Mouse (Mus musculus): Measurements from ENCODE around the gene Lypd6. TPM values are rescaled to one million over a fixed set of nuclear protein-coding genes. Genes with fewer than 3 reads are reported as not detected.

The Lypd6 gene
- 2.0 and 2.5 TPM in 2 replicates for polyA plus RNA-seq (2014; fragmentation: Nextera tagmentation; extraction: Ambion mirVana)

DNA sequence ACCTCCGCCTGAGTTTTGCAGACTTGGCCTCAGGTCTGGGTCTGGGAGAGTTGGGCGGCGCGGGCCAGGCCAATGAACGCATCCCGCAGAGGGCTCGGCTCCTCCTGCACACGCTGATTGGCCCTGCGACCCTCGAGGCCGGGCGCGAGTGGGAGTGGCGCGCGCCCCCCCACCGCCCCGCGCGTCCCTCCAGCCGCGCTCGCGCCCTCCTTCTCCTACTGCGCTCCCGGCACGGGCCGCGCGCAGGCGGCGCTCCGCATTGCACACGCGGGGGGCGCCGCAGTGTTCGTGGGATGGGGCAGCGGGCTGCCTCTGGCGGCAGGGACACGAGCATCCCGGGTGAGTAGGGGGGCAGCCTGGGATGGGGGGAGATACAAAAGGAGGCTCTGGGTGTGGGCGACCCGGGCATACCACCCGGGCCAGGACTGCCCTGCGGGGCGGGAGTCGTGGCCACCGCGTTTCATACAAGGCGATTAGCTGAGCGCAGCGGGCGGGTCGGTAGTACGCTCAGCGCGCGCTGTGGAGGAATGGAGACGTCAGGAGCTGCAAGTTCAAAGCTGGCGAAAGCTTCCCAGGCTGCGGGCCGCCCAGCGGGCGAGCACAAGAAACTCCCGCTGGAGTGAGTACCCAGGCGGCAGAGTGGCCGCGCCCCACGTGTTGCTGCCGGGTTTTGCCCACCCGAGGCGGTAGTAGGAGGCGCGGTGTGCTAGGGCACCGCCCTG lies at the start of gene Lypd6:
Lypd6 (plus strand) TSS at position 184 of the 722 bp plus-strand sequence.
- peak; percentile 9; the same call in 1 of the 2 replicates for TF ChIP-seq CTCF (IDR thresholded peaks at IDR 0.05; ENCODE audit: low read depth)
- Histone ChIP-seq H3K9ac (peak within 1 kb of the TSS; percentile 58), H3K4me2 (peak within 1 kb of the TSS; percentile 96), H3K36me3 (ENCODE audit: insufficient read depth) (no peaks in the 10 kb centered on the region), H3K4me1 (ENCODE audit: insufficient read depth) (no peaks in the 10 kb centered on the region), H3K4me3 (ENCODE audit: low read depth, low read length) (peak within 1 kb of the TSS; percentile 64), H3K9me3 (ENCODE audit: low read depth, low read length) (no peaks in the 10 kb centered on the region), H3K27ac (ENCODE audit: low read depth) (no peak within 1 kb of the TSS), H3K27me3 (ENCODE audit: insufficient read depth, low read length) (0 out of 2 replicates have a peak, but pooled peaks cover 8% of the 10 kb centered on the region)
- under 1% methylated on average over 76 of the region's 76 CpGs for WGBS
- ATAC-seq (ENCODE audit: insufficient read depth): peak; percentile 98
- peak; percentile 87 for DNase-seq

DNA sequence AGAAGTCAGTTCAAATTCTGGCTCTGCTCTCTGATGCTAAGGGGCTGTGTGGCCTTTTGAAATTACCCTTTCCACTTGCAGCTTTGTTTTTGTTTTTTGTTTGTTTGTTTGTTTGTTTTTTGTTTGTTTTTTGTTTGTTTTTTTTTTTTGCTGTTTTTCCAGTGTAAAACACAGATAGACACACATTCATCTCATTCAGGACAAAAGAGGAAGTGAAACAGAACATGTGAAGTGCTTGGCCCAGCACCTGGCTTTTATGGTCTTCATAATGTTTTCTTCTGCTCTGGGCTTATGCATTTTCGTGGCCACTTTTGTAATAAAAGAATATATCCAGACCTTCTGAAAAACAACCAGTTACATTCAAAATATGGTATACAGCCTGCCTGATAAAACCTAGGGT lies 46.8 kb upstream of the Lypd6 start:
- no peak overlapping the region for H3K27ac ChIP-seq (ENCODE audit: low read depth)
- H3K4me1 ChIP-seq (ENCODE audit: insufficient read depth): no peaks in the 10 kb centered on the region
- no peak for DNase-seq
- no peaks in the 10 kb centered on the region for H3K27me3 ChIP-seq (ENCODE audit: insufficient read depth, low read length)
- H3K36me3 ChIP-seq (ENCODE audit: insufficient read depth): no peaks in the 10 kb centered on the region
- H3K9ac ChIP-seq: no peak overlapping the region
- no peak overlapping the region for H3K4me2 ChIP-seq
- no peak for ATAC-seq (ENCODE audit: insufficient read depth)
- no peaks in the 10 kb centered on the region for H3K9me3 ChIP-seq (ENCODE audit: low read depth, low read length)
- TF ChIP-seq CTCF (IDR thresholded peaks at IDR 0.05; ENCODE audit: low read depth): no peak
- 80% methylated on average over 1 of the region's 1 CpGs for WGBS
- H3K4me3 ChIP-seq (ENCODE audit: low read depth, low read length): no peak overlapping the region

DNA sequence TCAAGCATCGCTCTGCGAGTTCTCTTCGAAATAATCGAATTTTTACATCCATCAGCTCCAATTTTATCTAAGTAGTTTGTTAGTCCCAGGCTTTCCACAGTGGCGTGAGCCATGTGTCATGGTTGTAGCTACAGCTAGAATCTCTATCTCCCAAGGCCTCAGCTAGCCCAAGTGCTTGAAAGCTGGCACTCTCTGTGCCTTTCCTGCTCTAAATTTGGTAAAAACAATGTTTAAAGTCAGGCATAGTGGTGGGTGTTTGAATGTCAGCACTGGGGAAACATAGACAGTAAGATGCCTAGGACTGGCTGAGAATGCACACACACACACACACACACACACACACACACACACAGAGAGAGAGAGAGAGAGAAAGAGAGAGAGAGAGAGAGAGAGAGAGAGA lies 40.7 kb upstream of the Lypd6 start:
- TF ChIP-seq CTCF (IDR thresholded peaks at IDR 0.05; ENCODE audit: low read depth): no peak
- no peak overlapping the region for H3K4me3 ChIP-seq (ENCODE audit: low read depth, low read length)
- no peaks in the 10 kb centered on the region for H3K27me3 ChIP-seq (ENCODE audit: insufficient read depth, low read length)
- 77% methylated on average over 5 of the region's 5 CpGs for WGBS
- H3K36me3 ChIP-seq (ENCODE audit: insufficient read depth): no peaks in the 10 kb centered on the region
- H3K4me1 ChIP-seq (ENCODE audit: insufficient read depth): no peaks in the 10 kb centered on the region
- H3K9ac ChIP-seq: no peak overlapping the region
- ATAC-seq (ENCODE audit: insufficient read depth) (no peak), DNase-seq (no peak)
- no peaks in the 10 kb centered on the region for H3K9me3 ChIP-seq (ENCODE audit: low read depth, low read length)
- H3K27ac ChIP-seq (ENCODE audit: low read depth): no peak overlapping the region
- no peak overlapping the region for H3K4me2 ChIP-seq

DNA sequence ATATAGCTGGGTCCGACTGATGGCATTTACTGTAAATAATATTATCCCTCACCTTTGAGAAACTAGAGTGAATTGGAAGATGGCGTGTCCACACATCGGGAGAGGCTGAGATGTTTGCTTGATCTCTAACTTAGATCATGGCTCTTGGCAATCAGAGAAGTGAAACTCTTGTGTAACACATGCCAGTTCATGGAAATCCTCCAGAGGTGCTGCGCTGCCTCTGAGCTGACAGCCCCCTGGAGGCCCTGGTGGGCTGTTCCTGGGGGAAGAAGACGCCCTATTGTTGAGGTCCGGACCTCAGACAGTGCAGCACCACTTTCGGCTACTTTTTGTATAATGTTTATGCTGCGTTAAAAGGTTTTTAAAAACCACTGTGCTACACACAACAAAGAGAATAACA lies 37.3 kb upstream of the Lypd6 start:
- TF ChIP-seq CTCF (IDR thresholded peaks at IDR 0.05; ENCODE audit: low read depth): no peak
- Histone ChIP-seq H3K9ac (no peak overlapping the region), H3K9me3 (ENCODE audit: low read depth, low read length) (no peaks in the 10 kb centered on the region), H3K27ac (ENCODE audit: low read depth) (no peak overlapping the region), H3K36me3 (ENCODE audit: insufficient read depth) (no peaks in the 10 kb centered on the region), H3K27me3 (ENCODE audit: insufficient read depth, low read length) (no peaks in the 10 kb centered on the region), H3K4me2 (no peak overlapping the region), H3K4me1 (ENCODE audit: insufficient read depth) (no peaks in the 10 kb centered on the region), H3K4me3 (ENCODE audit: low read depth, low read length) (no peak overlapping the region)
- ATAC-seq (ENCODE audit: insufficient read depth): no peak
- WGBS: 67% methylated on average over 8 of the region's 8 CpGs
- peak; percentile 8 for DNase-seq

GRCm38 (mm10) chr2:50044170-50044870 lies 21.9 kb upstream of the Lypd6 start:
- no peaks in the 10 kb centered on the region for H3K36me3 ChIP-seq (ENCODE audit: insufficient read depth)
- H3K9me3 ChIP-seq (ENCODE audit: low read depth, low read length): no peaks in the 10 kb centered on the region
- DNase-seq (peak; percentile 7), ATAC-seq (ENCODE audit: insufficient read depth) (no peak)
- H3K4me3 ChIP-seq (ENCODE audit: low read depth, low read length): no peak overlapping the region
- no peak overlapping the region for H3K27ac ChIP-seq (ENCODE audit: low read depth)
- H3K4me1 ChIP-seq (ENCODE audit: insufficient read depth): no peaks in the 10 kb centered on the region
- no peak overlapping the region for H3K4me2 ChIP-seq
- no peak overlapping the region for H3K9ac ChIP-seq
- 46% methylated on average over 7 of the region's 7 CpGs for WGBS
- TF ChIP-seq CTCF (IDR thresholded peaks at IDR 0.05; ENCODE audit: low read depth): no peak
- H3K27me3 ChIP-seq (ENCODE audit: insufficient read depth, low read length): no peaks in the 10 kb centered on the region

DNA sequence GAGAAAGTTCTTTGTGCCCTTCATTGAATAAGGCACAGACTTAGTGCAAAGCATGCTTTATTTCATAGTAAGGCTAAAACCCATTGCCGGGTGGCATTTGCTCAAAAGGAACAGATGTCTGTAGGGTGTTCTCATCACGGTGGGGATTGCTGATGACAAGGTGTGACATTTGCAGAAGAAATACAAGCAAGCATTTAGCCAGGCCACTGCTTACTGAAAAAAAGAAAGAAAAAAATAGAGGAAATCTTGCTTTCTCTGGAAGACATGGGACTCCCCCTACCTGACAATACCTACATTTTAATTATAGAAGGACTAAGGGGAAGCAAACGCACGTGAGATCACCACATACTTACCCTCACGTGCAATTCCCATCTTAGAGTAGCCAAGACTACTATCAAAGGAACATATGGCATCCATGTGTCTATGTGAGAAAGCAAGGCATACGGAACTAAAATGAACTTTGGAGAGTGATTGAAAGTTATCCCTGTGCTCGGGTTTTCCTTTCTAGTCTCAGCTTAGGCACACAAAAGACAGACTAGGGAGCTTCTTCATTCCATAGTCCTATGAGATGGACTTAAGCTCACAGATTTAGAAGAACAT lies 21.3 kb upstream of the Lypd6 start:
- H3K4me1 ChIP-seq (ENCODE audit: insufficient read depth): no peaks in the 10 kb centered on the region
- ATAC-seq (ENCODE audit: insufficient read depth): no peak
- H3K27ac ChIP-seq (ENCODE audit: low read depth): no peak overlapping the region
- no peaks in the 10 kb centered on the region for H3K9me3 ChIP-seq (ENCODE audit: low read depth, low read length)
- WGBS: 66% methylated on average over 7 of the region's 7 CpGs
- no peak for DNase-seq
- TF ChIP-seq CTCF (IDR thresholded peaks at IDR 0.05; ENCODE audit: low read depth): no peak
- no peak overlapping the region for H3K4me2 ChIP-seq
- no peak overlapping the region for H3K4me3 ChIP-seq (ENCODE audit: low read depth, low read length)
- H3K9ac ChIP-seq: no peak overlapping the region
- H3K27me3 ChIP-seq (ENCODE audit: insufficient read depth, low read length): no peaks in the 10 kb centered on the region
- no peaks in the 10 kb centered on the region for H3K36me3 ChIP-seq (ENCODE audit: insufficient read depth)

DNA sequence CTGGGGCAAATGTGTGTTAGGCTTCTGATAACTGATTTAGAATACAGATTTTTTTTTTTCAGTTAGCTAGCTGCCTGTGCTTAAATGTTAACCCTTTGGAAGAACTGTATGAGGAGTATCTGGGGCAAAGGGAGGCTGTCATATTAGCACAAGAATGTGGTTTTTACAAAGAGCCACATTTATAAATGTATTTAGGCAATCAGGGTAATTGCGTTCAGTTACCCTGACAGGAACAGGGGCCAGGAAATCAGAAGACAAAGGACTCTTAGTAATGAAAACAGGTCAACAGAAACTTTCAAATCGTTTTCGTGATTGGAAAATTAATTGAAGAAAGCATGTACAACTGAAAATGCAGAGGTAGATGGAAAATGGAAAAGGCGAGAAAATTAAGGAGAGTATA lies 20.4 kb upstream of the Lypd6 start:
- H3K4me2 ChIP-seq: no peak overlapping the region
- H3K9ac ChIP-seq: no peak overlapping the region
- no peaks in the 10 kb centered on the region for H3K4me1 ChIP-seq (ENCODE audit: insufficient read depth)
- no peaks in the 10 kb centered on the region for H3K36me3 ChIP-seq (ENCODE audit: insufficient read depth)
- H3K4me3 ChIP-seq (ENCODE audit: low read depth, low read length): no peak overlapping the region
- WGBS: 81% methylated on average over 4 of the region's 4 CpGs
- no peak overlapping the region for H3K27ac ChIP-seq (ENCODE audit: low read depth)
- no peak for DNase-seq
- TF ChIP-seq CTCF (IDR thresholded peaks at IDR 0.05; ENCODE audit: low read depth): no peak
- H3K9me3 ChIP-seq (ENCODE audit: low read depth, low read length): no peaks in the 10 kb centered on the region
- H3K27me3 ChIP-seq (ENCODE audit: insufficient read depth, low read length): no peaks in the 10 kb centered on the region
- no peak for ATAC-seq (ENCODE audit: insufficient read depth)
